Mouse (Mus musculus) cortical plate, adult 2 months (tissue): ENCODE data around the gene Rac2. TPM values are rescaled to one million over a fixed set of nuclear protein-coding genes. Genes with fewer than 3 reads are reported as not detected.

Experiments used
- H3K27ac ChIP-seq: fragments of 200-500 bp; 2 replicates; pipeline ENCODE4 v1.5.1; 2012; ENCODE audit warnings: low read length, control low read depth, inconsistent platforms; ENCODE audit not compliant: insufficient read depth
- H3K4me1 ChIP-seq: fragments of 200-500 bp; 2 replicates; pipeline ENCODE4 v1.6.1; 2011; ENCODE audit warnings: low read length; ENCODE audit not compliant: control insufficient read depth, insufficient read depth
- H3K4me3 ChIP-seq: fragments of 200-500 bp; 2 replicates; pipeline ENCODE4 v1.5.1; 2011; ENCODE audit warnings: mild to moderate bottlenecking, low read length, control low read depth; ENCODE audit not compliant: insufficient read depth
- CTCF ChIP-seq: fragments of 200-500 bp; IDR thresholded peaks from 2 replicates; pipeline ENCODE4 v1.5.1; 2011; ENCODE audit warnings: mild to moderate bottlenecking, control low read depth, low read length; ENCODE audit not compliant: insufficient read depth; ENCODE audit errors: extremely low read depth
- POLR2A ChIP-seq: fragments of 200-500 bp; IDR thresholded peaks from 2 replicates; pipeline ENCODE4 v1.6.1; 2011; ENCODE audit warnings: mild to moderate bottlenecking, low read length, control low read depth; ENCODE audit not compliant: insufficient read depth; ENCODE audit errors: extremely low read depth
- polyA plus RNA-seq: library from polyadenylated mRNA; depleted of rRNA; stranded (reverse); fragments of >200 nt; gene quantifications from 2 replicates; pipeline ENCODE4 v1.2.3, GENCODE M21; 2012

The Rac2 gene
- polyA plus RNA-seq, 1 experiment: 7.2 TPM

DNA sequence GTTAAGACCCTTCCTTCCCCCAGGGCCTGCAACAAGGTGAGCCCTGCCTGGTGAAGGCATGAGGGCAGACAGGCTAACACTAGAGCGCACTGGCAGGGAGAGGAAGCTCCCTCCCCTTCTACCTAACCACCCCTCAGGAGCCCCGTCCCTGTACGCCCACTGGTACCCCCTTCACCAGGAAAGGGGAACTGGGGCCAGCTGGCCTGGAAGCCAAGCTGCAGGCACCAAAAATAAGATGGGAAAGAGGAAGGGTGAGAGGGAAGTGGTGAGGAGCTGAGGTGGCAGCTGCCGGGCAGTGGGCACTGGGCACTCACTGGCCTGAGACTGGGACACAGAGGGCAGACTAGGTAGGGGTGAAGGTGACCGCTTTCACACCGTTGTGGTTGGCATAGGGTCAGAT, 26.5 kb upstream of the Rac2 start:
- TF ChIP-seq CTCF: no peak
- TF ChIP-seq POLR2A: no peak
- no peaks in the 10 kb centered on the region for H3K4me1 ChIP-seq
- no peak overlapping the region for H3K27ac ChIP-seq
- H3K4me3 ChIP-seq: no peak overlapping the region

DNA sequence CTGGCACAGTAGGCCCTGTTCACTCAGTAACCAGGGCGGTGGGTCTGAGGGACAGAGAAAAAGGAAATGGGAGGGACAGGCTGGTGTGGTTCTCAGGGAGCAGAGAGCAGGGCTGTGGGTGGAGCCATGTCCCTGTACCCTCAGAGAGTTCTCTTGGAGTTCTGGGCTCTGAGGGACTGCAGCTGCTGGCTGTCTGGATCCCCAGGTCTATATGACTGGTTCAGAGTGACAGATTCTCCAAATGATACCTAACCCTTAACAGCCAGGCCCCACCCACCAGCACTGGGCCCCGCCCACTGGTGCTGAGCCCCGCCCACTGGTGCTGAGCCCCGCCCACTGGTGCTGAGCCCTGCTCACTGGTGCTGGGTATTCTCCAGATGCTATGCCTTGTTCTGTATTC, 25.1 kb upstream of the Rac2 start:
- H3K4me1 ChIP-seq: no peaks in the 10 kb centered on the region
- TF ChIP-seq CTCF (no peak), POLR2A (no peak)
- no peak overlapping the region for H3K27ac ChIP-seq
- H3K4me3 ChIP-seq: no peak overlapping the region

GRCm38 (mm10) chr15:78596914-78597313, 24.3 kb upstream of the Rac2 start, which contains the start of gene Cyth4:
TSS of gene Cyth4 (plus strand) at chr15:78597047.
- TF ChIP-seq POLR2A (no peak), CTCF (no peak)
- no peak within 1 kb of the TSS for H3K27ac ChIP-seq
- no peak within 1 kb of the TSS; the same call in 1 of the 2 replicates for H3K4me3 ChIP-seq

GRCm38 (mm10) chr15:78596504-78596903, 23.9 kb upstream of the Rac2 start:
- no peaks in the 10 kb centered on the region for H3K4me1 ChIP-seq
- H3K4me3 ChIP-seq: no peak overlapping the region
- TF ChIP-seq CTCF (no peak), POLR2A (no peak)
- no peak overlapping the region for H3K27ac ChIP-seq

More at GRCm38 (mm10) chr15:78596914-78597313, 24.3 kb upstream of the Rac2 start, which contains the start of gene Cyth4:
- H3K4me1 ChIP-seq: no peaks in the 10 kb centered on the region

- no peak for TF ChIP-seq POLR2A
- Histone ChIP-seq H3K27ac (no peak overlapping the region), H3K4me3 (no peak overlapping the region), H3K4me1 (no peaks in the 10 kb centered on the region)
These were observed 22.9 kb upstream of the Rac2 start for GRCm38 (mm10) chr15:78595468-78595867.

- Histone ChIP-seq H3K4me1 (no peaks in the 10 kb centered on the region), H3K27ac (no peak overlapping the region), H3K4me3 (no peak overlapping the region)
- TF ChIP-seq CTCF (no peak), POLR2A (no peak)
These were observed 22.2 kb upstream of the Rac2 start for GRCm38 (mm10) chr15:78594831-78595230.

GRCm38 (mm10) chr15:78593896-78594425, 21.4 kb upstream of the Rac2 start:
- H3K4me1 ChIP-seq: no peaks in the 10 kb centered on the region
- TF ChIP-seq CTCF (no peak), POLR2A (no peak)
- no peak overlapping the region for H3K27ac ChIP-seq

DNA sequence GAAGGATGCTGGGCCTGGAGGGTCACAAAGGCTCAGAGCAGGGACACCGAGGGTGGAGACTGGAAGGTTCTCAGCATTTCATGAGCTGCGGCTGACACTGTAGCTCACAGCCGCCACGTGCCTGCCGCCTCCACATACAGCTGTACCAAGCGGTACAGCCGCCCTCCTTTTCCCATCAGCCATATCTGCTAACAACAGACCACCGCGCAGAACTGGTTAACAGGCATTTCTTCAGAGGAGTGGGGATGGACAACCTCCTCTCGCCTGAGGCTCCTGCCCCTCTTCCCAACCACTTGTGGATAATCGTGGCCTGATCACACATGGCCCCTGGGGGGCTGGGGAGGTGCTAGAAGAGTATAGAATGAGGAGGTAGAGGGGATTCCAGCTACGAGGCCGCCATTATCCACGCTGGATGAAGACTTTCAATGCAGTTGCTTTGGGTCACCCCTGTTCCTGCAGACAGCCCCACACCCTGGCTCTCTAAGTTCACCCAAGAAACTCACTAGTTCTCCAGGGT, 19.9 kb upstream of the Rac2 start:
- TF ChIP-seq POLR2A: no peak
- no peaks in the 10 kb centered on the region for H3K4me1 ChIP-seq
- no peak overlapping the region for H3K27ac ChIP-seq
- H3K4me3 ChIP-seq: no peak overlapping the region

More at GRCm38 (mm10) chr15:78593896-78594425, 21.4 kb upstream of the Rac2 start:
- H3K4me3 ChIP-seq: no peak overlapping the region

GRCm38 (mm10) chr15:78591680-78592451, 19.3 kb upstream of the Rac2 start:
- no peaks in the 10 kb centered on the region for H3K4me1 ChIP-seq
- H3K4me3 ChIP-seq: no peak overlapping the region
- no peak overlapping the region for H3K27ac ChIP-seq
- TF ChIP-seq POLR2A: no peak

DNA sequence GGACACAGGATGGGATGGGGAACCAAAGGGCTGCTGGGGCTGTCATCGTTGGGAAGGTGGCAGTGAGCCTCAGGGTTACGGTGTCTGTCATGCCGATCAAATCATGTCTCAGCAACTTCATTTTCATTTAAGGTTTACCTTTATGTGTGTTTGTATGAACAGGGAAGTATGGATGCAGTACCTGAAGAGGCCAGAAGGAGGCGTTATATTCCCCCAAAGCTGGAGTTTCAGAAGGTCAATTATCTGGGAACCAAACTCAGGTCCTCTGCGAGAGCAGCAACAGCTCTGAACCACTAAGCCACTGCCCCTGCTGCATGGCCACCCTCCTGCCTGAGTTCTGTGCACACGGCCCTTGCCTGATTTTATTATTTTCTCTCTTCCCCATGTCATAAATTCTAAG, 18.2 kb upstream of the Rac2 start:
- TF ChIP-seq POLR2A: no peak
- TF ChIP-seq CTCF: no peak
- no peak overlapping the region for H3K27ac ChIP-seq
- no peak overlapping the region for H3K4me3 ChIP-seq
- H3K4me1 ChIP-seq: no peaks in the 10 kb centered on the region

DNA sequence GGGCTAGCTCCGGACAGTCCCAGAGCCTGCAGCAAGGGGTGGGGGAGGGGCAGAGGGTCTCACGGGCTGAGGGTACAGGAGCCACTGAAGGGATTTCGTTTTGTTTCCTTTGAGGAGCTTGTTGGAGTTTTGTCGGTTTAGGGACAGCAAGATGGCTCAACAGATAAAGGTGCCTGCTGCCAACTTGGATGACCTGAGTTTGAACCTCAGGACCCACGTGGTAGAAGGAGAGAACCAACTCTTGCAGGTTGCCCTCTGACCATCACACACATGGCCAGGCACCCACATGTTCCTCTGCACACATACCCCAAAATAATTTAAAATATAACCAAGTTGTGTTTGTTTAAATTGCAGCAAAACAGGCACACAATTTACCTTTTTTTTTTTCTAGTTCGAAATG, 17.4 kb upstream of the Rac2 start:
- Histone ChIP-seq H3K4me3 (no peak overlapping the region), H3K27ac (no peak overlapping the region), H3K4me1 (no peaks in the 10 kb centered on the region)
- TF ChIP-seq CTCF (no peak), POLR2A (no peak)
